8 mouse cellular contexts compared by ENCODE assay signal in genomic region chr6:17305954-17306601, GRCm38 (mm10). TPM values are rescaled to one million over a fixed set of nuclear protein-coding genes. Genes with fewer than 3 reads are reported as not detected.
DNase-seq lines count a peak whose midpoint lies in the region; ATAC-seq and TF ChIP-seq lines count a peak whose summit lies in the region.

Gene Cav1 (plus strand): TSS chr6:17306335.

- DNase-seq in Patski (ENCODE audit: low read depth, low spot score) = peak; percentile 81
- DNase-seq in cerebellum, postnatal 14 days = peak; percentile 67 to 72
- peak; percentile 42 to 52 for DNase-seq in frontal cortex, postnatal 25 days (ENCODE audit: low spot score in 2 of 2)
- DNase-seq in hindbrain, embryonic 11.5 days (ENCODE audit: low spot score) = peak; percentile 68
- DNase-seq in layer of hippocampus, postnatal 10 days (ENCODE audit: low spot score in 2 of 2) = peak; percentile 65 to 73
- DNase-seq in ovary, postnatal 10 days (ENCODE audit: low spot score) = peak; percentile 49
- no peak for DNase-seq in c-Kit-positive CD71-positive TER-119-positive erythroid progenitor cells, embryonic 14.5 days (ENCODE audit: low spot score)

- no peaks in the 10 kb centered on the region for H3K27me3 ChIP-seq in Patski
- H3K27me3 ChIP-seq in hindbrain, embryonic 11.5 days (ENCODE audit: control insufficient read depth, insufficient read depth, low read length) = peaks cover 12% of the 10 kb centered on the region
- no peaks in the 10 kb centered on the region for H3K27me3 ChIP-seq in lung, embryonic 15.5 days

- peak within 1 kb of the TSS; percentile 39 for H3K4me3 ChIP-seq in hindbrain, embryonic 11.5 days (ENCODE audit: low read depth, low read length)
- H3K4me3 ChIP-seq in lung, embryonic 15.5 days = peak within 1 kb of the TSS; percentile 56

- in situ Hi-C loops in Patski (cut with MboI; ENCODE audit: low pct_unique_long_range_greater_than_20kb) = loop anchor here (5.0 kb wide), 1 partner anchor 99 kb away; no protein-coding TSS in a partner anchor

- ATAC-seq in Patski = peak; percentile 83
- ATAC-seq in hindbrain, embryonic 11.5 days (ENCODE audit: low FRiP score) = peak; percentile 80
- ATAC-seq in lung, embryonic 15.5 days (ENCODE audit: borderline replicate concordance, extremely low read depth, low FRiP score, low TSS enrichment) = peak; percentile 91

- under 1% methylated on average over 26 of the region's 26 CpGs for WGBS in hindbrain, embryonic 11.5 days
- under 1% methylated on average over 26 of the region's 26 CpGs for WGBS in lung, embryonic 15.5 days

- CTCF ChIA-PET in Patski (lab: Charles Lee) = interaction anchor here (1.2 to 2.1 kb wide), 5 partner anchors 10 to 201 kb away, joined by 3 to 8 read pairs (median 3); no protein-coding TSS in a partner anchor

- POLR2A ChIA-PET in Patski (lab: Charles Lee) = interaction anchor here (0.8 to 2.5 kb wide), 3 partner anchors 24 to 157 kb away, joined by 4 to 10 read pairs (median 7); no protein-coding TSS in a partner anchor

- TF ChIP-seq CTCF in Patski (IDR thresholded peaks at IDR 0.05) = peak; percentile 19

- H3K9ac ChIP-seq in hindbrain, embryonic 11.5 days (ENCODE audit: low read depth, low read length) = peak within 1 kb of the TSS; percentile 41; the same call in 1 of the 2 replicates
- H3K9ac ChIP-seq in lung, embryonic 15.5 days = peak within 1 kb of the TSS; percentile 66

- no peaks in the 10 kb centered on the region for H3K36me3 ChIP-seq in hindbrain, embryonic 11.5 days (ENCODE audit: control insufficient read depth, insufficient read depth, low read length)
- H3K36me3 ChIP-seq in lung, embryonic 15.5 days = no peaks in the 10 kb centered on the region

- H3K27ac ChIP-seq in hindbrain, embryonic 11.5 days (ENCODE audit: low read depth, low read length) = no peak within 1 kb of the TSS
- peak within 1 kb of the TSS; percentile 93 for H3K27ac ChIP-seq in lung, embryonic 15.5 days

- H3K4me2 ChIP-seq in hindbrain, embryonic 11.5 days (replicated peaks; ENCODE audit: low read depth, low read length) = peak within 1 kb of the TSS; percentile 85
- peak within 1 kb of the TSS; percentile 89 for H3K4me2 ChIP-seq in lung, embryonic 15.5 days

- 0 out of 2 replicates have a peak, but pooled peaks cover 5% of the 10 kb centered on the region for H3K4me1 ChIP-seq in hindbrain, embryonic 11.5 days (replicated peaks; ENCODE audit: control insufficient read depth, insufficient read depth, low read length)
- H3K4me1 ChIP-seq in lung, embryonic 15.5 days = peaks cover 20% of the 10 kb centered on the region

- H3K9me3 ChIP-seq in hindbrain, embryonic 11.5 days (ENCODE audit: control insufficient read depth, low read length) = no peaks in the 10 kb centered on the region
- no peaks in the 10 kb centered on the region for H3K9me3 ChIP-seq in lung, embryonic 15.5 days

RNA-seq across cellular contexts. Expression of gene Cav1, which starts in this region (rescaled TPM):
- polyA plus RNA-seq in Patski (2021) = 175 TPM
- polyA plus RNA-seq in hindbrain, embryonic 11.5 days (2014; fragmentation: Nextera tagmentation; extraction: Ambion mirVana) = 11.6 and 15.4 TPM in 2 replicates
- 10 to 100 TPM; 40.8 to 40.9 TPM for total RNA-seq in layer of hippocampus, postnatal 10 days (2021)
- polyA plus RNA-seq in lung, embryonic 15.5 days (2015; fragmentation: Nextera tagmentation; extraction: Ambion mirVana) = 453 and 528 TPM in 2 replicates

Comparison
In these comparisons a context has a peak if more than half of its experiments do, and no peak if none do; other contexts are left out.
1. RNA of gene Cav1 (polyA plus RNA-seq): 453 to 528 TPM in lung, embryonic 15.5 days and 175 TPM in Patski (single experiment); 11.6 to 15.4 TPM in hindbrain, embryonic 11.5 days; every median in the first group is over 10 times any median in the second.
2. Peak in every context shown above with its lines, with median percentiles within 50 percentile points of each other: ATAC-seq.